Mouse (Mus musculus) kidney, adult 2 months (tissue): Measurements from ENCODE around the gene Cdh15. TPM values are rescaled to one million over a fixed set of nuclear protein-coding genes. Genes with fewer than 3 reads are reported as not detected.
A peak's percentile ranks its signal among the peaks of the same experiment; 100 is the strongest.

Experiments
- DNase-seq: peaks from one replicate; pipeline ENCODE4 v3.0.0; 2021
- H3K27ac ChIP-seq: fragments of 200-500 bp; 2 replicates; pipeline ENCODE4 v1.5.1; 2012; ENCODE audit warnings: low read depth, low read length, control low read depth, inconsistent platforms; ENCODE audit not compliant: insufficient read depth
- H3K27me3 ChIP-seq: fragments of 200-500 bp; replicated peaks from 2 replicates; pipeline ENCODE4 v1.6.1; 2012; ENCODE audit warnings: mild to moderate bottlenecking, moderate library complexity, low read length, inconsistent platforms; ENCODE audit not compliant: control insufficient read depth, insufficient read depth
- H3K36me3 ChIP-seq: fragments of 200-500 bp; 2 replicates; pipeline ENCODE4 v1.6.1; 2012; ENCODE audit warnings: mild to moderate bottlenecking, moderate library complexity, low read length, inconsistent platforms; ENCODE audit not compliant: control insufficient read depth, insufficient read depth
- H3K4me1 ChIP-seq: fragments of 200-500 bp; 2 replicates; pipeline ENCODE4 v1.6.1; 2011; ENCODE audit warnings: low read length; ENCODE audit not compliant: control insufficient read depth, insufficient read depth
- H3K4me3 ChIP-seq: fragments of 200-500 bp; 2 replicates; pipeline ENCODE4 v1.5.1; 2011; ENCODE audit warnings: mild to moderate bottlenecking, low read depth, low read length, control low read depth; ENCODE audit not compliant: insufficient read depth
- CTCF ChIP-seq: fragments of 200-500 bp; conservative IDR thresholded peaks from 2 replicates; pipeline ENCODE4 v1.5.1; 2011; ENCODE audit warnings: low read depth, mild to moderate bottlenecking, control low read depth, low read length, moderate library complexity, mixed read lengths; ENCODE audit not compliant: insufficient read depth, insufficient read length
- POLR2A ChIP-seq: fragments of 200-500 bp; IDR thresholded peaks from one replicate; pipeline ENCODE4 v1.6.1; 2011; ENCODE audit warnings: low read depth, low read length, control low read depth
- whole genome bisulfite sequencing: fragments of 180-500 bp; shearing (Covaris S2); methylation state at CpG from one replicate; pipeline ENCODE4 v1.1.7; 2018; 5-methylcytosine and 5-hydroxymethylcytosine counted together
- polyA plus RNA-seq: library from polyadenylated mRNA; depleted of rRNA; stranded (reverse); fragments of >200 nt; gene quantifications from 2 replicates; pipeline ENCODE4 v1.2.3, GENCODE M21; 2012

Cdh15 gene
- polyA plus RNA-seq, 1 experiment, result 0.11 TPM

DNA sequence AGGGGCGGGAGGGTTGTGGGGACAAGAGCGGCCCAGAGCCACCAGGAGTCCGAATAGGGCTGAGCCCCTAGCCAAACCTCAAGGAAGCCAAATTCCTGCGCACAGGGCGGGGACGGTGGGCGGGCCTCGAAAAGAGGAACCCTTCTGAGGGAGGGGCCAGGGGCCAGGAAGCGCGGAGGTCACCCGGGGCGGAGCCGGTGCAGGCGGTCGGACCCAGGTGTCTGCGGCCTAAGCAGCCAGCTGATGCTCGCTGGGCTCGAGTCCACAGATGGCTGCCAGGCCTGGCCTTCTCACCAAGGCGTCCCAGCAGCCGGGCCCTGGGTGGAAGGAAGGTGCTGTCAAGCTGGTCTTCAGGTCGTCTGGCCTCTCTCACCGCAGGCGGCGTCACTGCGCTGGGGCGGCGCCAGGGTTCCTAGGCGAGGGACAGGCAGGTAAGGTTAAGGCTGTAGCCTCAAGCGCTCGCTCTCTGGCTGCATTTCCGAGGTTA, 22.7 kb downstream of the Cdh15 start:
- Histone ChIP-seq H3K36me3 (no peaks in the 10 kb centered on the region), H3K27me3 (no peaks in the 10 kb centered on the region), H3K4me1 (no peaks in the 10 kb centered on the region), H3K27ac (no peak overlapping the region), H3K4me3 (peak overlapping the region; percentile 2; the same call in 1 of the 2 replicates)
- TF ChIP-seq POLR2A (no peak), CTCF (no peak)
- DNase-seq, result peak; percentile 24
- 43% methylated on average over 31 of the region's 31 CpGs for WGBS

DNA sequence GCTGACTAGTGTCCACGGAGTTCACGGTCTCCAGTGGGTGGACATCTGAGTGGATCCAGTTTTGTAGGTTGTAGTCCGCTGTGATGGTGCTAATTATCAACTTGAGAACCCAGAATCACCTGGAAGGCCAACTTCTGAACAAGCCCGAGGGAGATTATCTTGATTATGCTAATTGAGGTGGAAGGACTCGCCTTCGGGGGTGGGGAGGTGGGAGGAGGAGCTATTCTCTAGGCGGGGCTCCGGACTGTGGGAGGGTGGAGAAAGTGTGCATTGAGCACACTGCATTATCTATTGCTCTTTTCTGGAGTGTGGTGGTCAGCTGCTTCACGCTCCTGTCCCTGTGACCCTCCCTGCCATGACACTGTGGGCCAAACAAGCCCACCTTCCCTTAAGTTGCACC, 23.9 kb downstream of the Cdh15 start:
- H3K27ac ChIP-seq, result no peak overlapping the region
- DNase-seq, result no peak
- TF ChIP-seq POLR2A (no peak), CTCF (no peak)
- no peaks in the 10 kb centered on the region for H3K36me3 ChIP-seq
- H3K4me1 ChIP-seq, result no peaks in the 10 kb centered on the region
- H3K27me3 ChIP-seq, result no peaks in the 10 kb centered on the region
- H3K4me3 ChIP-seq, result no peak overlapping the region
- 79% methylated on average over 9 of the region's 9 CpGs for WGBS

- no peaks in the 10 kb centered on the region for H3K4me1 ChIP-seq
- TF ChIP-seq CTCF, result no peak
- no peak for TF ChIP-seq POLR2A
- no peaks in the 10 kb centered on the region for H3K36me3 ChIP-seq
- 36% methylated on average over 6 of the region's 6 CpGs for WGBS
- H3K27ac ChIP-seq, result no peak overlapping the region
- DNase-seq, result no peak
- no peaks in the 10 kb centered on the region for H3K27me3 ChIP-seq
- no peak overlapping the region for H3K4me3 ChIP-seq
Observed at GRCm38 (mm10) chr8:122873171-122873570, 25.4 kb downstream of the Cdh15 start.

DNA sequence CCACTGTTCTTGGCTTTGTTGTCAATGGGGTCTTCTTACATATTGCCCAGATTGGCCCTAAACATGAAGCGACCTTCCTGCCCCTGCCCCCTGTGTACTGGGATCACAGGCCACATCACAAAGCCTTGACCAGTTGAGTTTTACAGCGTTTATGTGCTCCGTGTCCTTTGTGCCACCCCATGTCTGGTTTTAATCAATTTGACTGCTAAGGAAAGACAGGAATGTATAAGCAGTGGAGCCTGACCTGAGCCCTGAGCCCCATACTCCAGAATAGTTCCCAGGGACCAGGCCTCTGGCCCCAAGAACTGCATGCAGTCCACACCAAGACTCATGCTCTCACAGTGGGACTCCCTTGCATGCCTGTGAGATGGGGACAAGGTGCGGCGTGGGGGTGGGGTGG, 27.4 kb downstream of the Cdh15 start:
- Histone ChIP-seq H3K4me1 (no peaks in the 10 kb centered on the region), H3K27ac (no peak overlapping the region), H3K4me3 (no peak overlapping the region), H3K36me3 (no peaks in the 10 kb centered on the region), H3K27me3 (no peaks in the 10 kb centered on the region)
- no peak for TF ChIP-seq CTCF
- no peak for TF ChIP-seq POLR2A
- WGBS, result 65% methylated on average over 5 of the region's 5 CpGs
- DNase-seq, result no peak

DNA sequence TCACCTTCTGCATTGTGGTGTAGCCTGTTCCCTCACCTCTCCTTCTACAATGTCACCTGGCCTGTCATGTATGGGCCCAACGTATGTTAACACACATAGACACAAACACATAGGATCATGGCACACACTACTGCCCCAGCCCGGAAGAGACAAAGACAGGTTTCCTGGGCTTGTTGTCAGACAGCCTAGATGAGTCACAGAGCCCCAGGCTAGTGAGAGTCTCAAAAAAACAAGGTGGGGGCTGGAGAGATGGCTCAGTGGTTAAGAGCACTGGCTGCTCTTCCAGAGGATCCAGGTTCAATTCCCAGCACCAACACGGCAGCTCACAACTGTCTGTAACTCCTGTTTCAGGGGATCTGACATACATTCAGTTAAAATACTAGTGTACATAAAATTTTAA, 30.5 kb downstream of the Cdh15 start:
- WGBS, result 88% methylated on average over 3 of the region's 3 CpGs
- H3K27me3 ChIP-seq, result no peaks in the 10 kb centered on the region
- TF ChIP-seq CTCF (no peak), POLR2A (no peak)
- H3K4me1 ChIP-seq, result no peaks in the 10 kb centered on the region
- no peak for DNase-seq
- H3K27ac ChIP-seq, result no peak overlapping the region
- H3K36me3 ChIP-seq, result no peaks in the 10 kb centered on the region
- H3K4me3 ChIP-seq, result no peak overlapping the region

DNA sequence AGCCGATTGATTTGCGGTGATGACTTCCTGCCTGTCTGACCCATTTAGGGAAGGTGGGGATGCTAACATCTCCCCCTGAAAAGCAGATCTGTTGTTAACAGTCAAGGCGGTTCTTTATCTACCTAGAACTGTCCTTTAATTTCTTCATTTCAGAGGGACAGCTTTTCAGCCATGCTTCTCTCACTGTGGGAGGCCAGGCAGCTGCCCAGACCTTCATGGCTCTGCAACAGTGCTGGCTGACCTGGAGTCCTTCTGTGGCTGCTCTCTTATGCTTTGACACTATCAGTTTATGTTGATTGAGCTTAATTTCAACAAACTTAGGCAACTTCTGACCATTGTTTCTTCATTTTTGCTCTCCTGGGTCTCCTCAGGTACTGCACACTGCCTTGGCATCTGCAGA, 32.5 kb downstream of the Cdh15 start:
- Histone ChIP-seq H3K36me3 (no peaks in the 10 kb centered on the region; the same call in none of the 2 replicates), H3K27me3 (no peaks in the 10 kb centered on the region), H3K27ac (no peak overlapping the region), H3K4me1 (no peaks in the 10 kb centered on the region), H3K4me3 (no peak overlapping the region)
- 60% methylated on average over 3 of the region's 3 CpGs for WGBS
- no peak for DNase-seq
- TF ChIP-seq CTCF, result no peak
- TF ChIP-seq POLR2A, result no peak

GRCm38 (mm10) chr8:122883671-122884070, 35.9 kb downstream of the Cdh15 start:
- 80% methylated on average over 10 of the region's 10 CpGs for WGBS
- DNase-seq, result no peak
- no peak overlapping the region for H3K4me3 ChIP-seq
- no peak overlapping the region for H3K27ac ChIP-seq
- no peak for TF ChIP-seq CTCF
- no peak for TF ChIP-seq POLR2A
- no peaks in the 10 kb centered on the region for H3K4me1 ChIP-seq
- H3K36me3 ChIP-seq, result peaks cover 1% of the 10 kb centered on the region
- no peaks in the 10 kb centered on the region for H3K27me3 ChIP-seq
